Mouse (Mus musculus) 416B (cell line): ENCODE data around the gene Krtap16-1.

Experiments used
- DNase-seq: peaks from one replicate; pipeline ENCODE4 v3.0.0; 2011; ENCODE audit warnings: low read depth

Krtap16-1 gene

DNA sequence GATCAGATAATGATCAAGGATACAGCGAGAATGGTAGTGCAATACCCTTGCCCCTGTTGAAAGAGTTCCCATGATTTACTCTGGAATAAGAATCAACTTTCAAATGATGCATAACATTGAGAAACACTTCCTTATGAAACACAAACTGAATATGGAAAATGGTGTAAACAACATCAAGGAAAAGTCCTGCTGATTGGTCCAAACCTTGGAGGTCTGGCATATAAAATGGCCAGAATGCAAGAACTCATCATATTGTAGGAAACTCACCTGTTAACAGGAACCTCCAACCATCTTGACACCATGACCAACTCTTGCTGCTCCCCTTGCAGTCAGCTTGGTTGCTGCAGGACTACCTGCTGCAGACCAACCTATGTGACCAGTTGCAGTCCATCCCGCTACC, 38.2 kb downstream of the Krtap16-1 start, which contains the start of gene Krtap9-5:
Gene Krtap9-5 (plus strand): TSS at position 301 of the 400 bp plus-strand sequence.
- no peak for DNase-seq

DNA sequence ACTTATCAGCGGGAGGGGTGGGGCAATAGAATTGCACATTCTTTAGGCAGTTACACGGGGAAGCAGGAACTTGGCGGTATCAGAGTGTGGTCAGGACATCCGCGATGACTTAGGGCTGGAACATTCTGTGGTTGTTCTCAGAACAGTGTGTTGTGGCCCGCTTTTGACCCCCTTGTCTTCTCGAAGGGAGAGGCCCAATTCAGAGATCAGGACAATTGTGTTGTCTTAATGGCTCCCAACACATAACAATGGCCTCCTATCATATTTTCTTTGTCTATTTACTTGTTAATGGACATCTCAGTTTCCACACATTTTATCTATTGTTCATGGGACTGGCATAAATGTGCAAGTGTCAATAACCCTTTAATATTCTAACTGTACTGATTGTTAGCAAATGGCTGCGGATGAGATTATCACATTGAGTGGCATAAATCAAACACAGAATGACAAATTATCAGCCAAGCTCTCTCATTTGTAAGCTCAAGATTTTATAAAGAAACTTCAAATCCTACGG, 48.6 kb downstream of the Krtap16-1 start:
- no peak for DNase-seq

GRCm38 (mm10) chr11:99935991-99936390, 50.4 kb downstream of the Krtap16-1 start, which contains the start of gene Krtap31-2:
Gene Krtap31-2, plus strand, starts transcription at chr11:99936291.
- DNase-seq = no peak
